17 mouse cellular contexts compared by ENCODE assay signal in genomic region chr17:85611521-85612515, GRCm38 (mm10). TPM values are rescaled to one million over a fixed set of nuclear protein-coding genes. Genes with fewer than 3 reads are reported as not detected.
DNase-seq lines count a peak whose midpoint lies in the region; ATAC-seq lines count a peak whose summit lies in the region.
"Had no signal": no experiment of that assay in that cellular context is flagged by ENCODE, and none has a peak within 500 bp of the region (broad histone marks: within the 10 kb centered on the region; RNA-seq: fewer than 3 reads in every experiment).

No protein-coding gene starts in this region.

- peaks cover 94% of the 10 kb centered on the region for H3K27me3 ChIP-seq in hindbrain, embryonic 11.5 days (ENCODE audit: control insufficient read depth, insufficient read depth, low read length)
- peaks cover 97% of the 10 kb centered on the region for H3K27me3 ChIP-seq in hindbrain, embryonic 14.5 days (ENCODE audit: control insufficient read depth, insufficient read depth, low read length)
- H3K27me3 ChIP-seq in forebrain, embryonic 11.5 days (ENCODE audit: control insufficient read depth, insufficient read depth, low read length), result peaks cover 84% of the 10 kb centered on the region
- peaks cover 95% of the 10 kb centered on the region for H3K27me3 ChIP-seq in midbrain, embryonic 11.5 days (ENCODE audit: control insufficient read depth, insufficient read depth, low read length)

- H3K4me2 ChIP-seq in hindbrain, embryonic 11.5 days (replicated peaks; ENCODE audit: low read depth, low read length), result no peak overlapping the region
- no peak overlapping the region for H3K4me2 ChIP-seq in hindbrain, embryonic 14.5 days (replicated peaks)
- peak overlapping the region; percentile 71 for H3K4me2 ChIP-seq in forebrain, embryonic 11.5 days (ENCODE audit: low read depth, low read length, severe bottlenecking)
- no peak overlapping the region; the same call in 1 of the 2 replicates for H3K4me2 ChIP-seq in midbrain, embryonic 11.5 days
- H3K4me2 ChIP-seq: hindbrain, embryonic 15.5 days; lung, embryonic 14.5 days had no signal

- DNase-seq in hindbrain, embryonic 11.5 days (ENCODE audit: low spot score), result peak; percentile 47
- DNase-seq in hindbrain, embryonic 14.5 days (ENCODE audit: low spot score), result no peak
- DNase-seq in forebrain, embryonic 11.5 days (ENCODE audit: low spot score), result peak; percentile 55
- peak; percentile 91 for DNase-seq in midbrain, embryonic 11.5 days (ENCODE audit: low spot score, missing footprints)
- no peak for DNase-seq in testis, postnatal 14 days (ENCODE audit: low spot score)
- no peak for DNase-seq in right cerebral cortex, postnatal 4 days
- DNase-seq: cerebellum, adult 11-12 months; heart, adult 18-20 months; kidney, adult 2 months; lung, embryonic 14.5 days; right cerebral cortex, postnatal 25 days; thymus, adult 18-20 months had no signal

- no peak overlapping the region for H3K9ac ChIP-seq in hindbrain, embryonic 11.5 days (ENCODE audit: low read depth, low read length)
- H3K9ac ChIP-seq in hindbrain, embryonic 14.5 days, result no peak overlapping the region
- H3K9ac ChIP-seq in forebrain, embryonic 11.5 days (ENCODE audit: low read length), result peak overlapping the region; percentile 3; the same call in 1 of the 2 replicates
- no peak overlapping the region for H3K9ac ChIP-seq in midbrain, embryonic 11.5 days (ENCODE audit: low read length)
- H3K9ac ChIP-seq: hindbrain, embryonic 15.5 days; lung, embryonic 14.5 days had no signal

- no peak for ATAC-seq in hindbrain, embryonic 11.5 days (ENCODE audit: low FRiP score)
- ATAC-seq in hindbrain, embryonic 14.5 days (ENCODE audit: low FRiP score), result no peak
- ATAC-seq in forebrain, embryonic 11.5 days (replicated peaks; ENCODE audit: low FRiP score), result no peak
- ATAC-seq in midbrain, embryonic 11.5 days (ENCODE audit: low FRiP score), result no peak
- ATAC-seq in CD4-positive, CD25-positive, alpha-beta regulatory T cell, adult 4 months, result no peak

- no peaks in the 10 kb centered on the region for H3K4me1 ChIP-seq in hindbrain, embryonic 11.5 days (replicated peaks; ENCODE audit: control insufficient read depth, insufficient read depth, low read length)
- H3K4me1 ChIP-seq in hindbrain, embryonic 14.5 days (replicated peaks; ENCODE audit: control insufficient read depth, insufficient read depth, low read length), result 0 out of 2 replicates have a peak, but pooled peaks cover 3% of the 10 kb centered on the region
- peaks cover 27% of the 10 kb centered on the region for H3K4me1 ChIP-seq in forebrain, embryonic 11.5 days (replicated peaks; ENCODE audit: control insufficient read depth, insufficient read depth, low read length)
- H3K4me1 ChIP-seq in midbrain, embryonic 11.5 days (ENCODE audit: control insufficient read depth, insufficient read depth, low read length), result peaks cover 17% of the 10 kb centered on the region

- no peaks in the 10 kb centered on the region for H3K9me3 ChIP-seq in hindbrain, embryonic 11.5 days (ENCODE audit: control insufficient read depth, low read length)
- H3K9me3 ChIP-seq in hindbrain, embryonic 14.5 days (ENCODE audit: control insufficient read depth, low read length), result no peaks in the 10 kb centered on the region
- no peaks in the 10 kb centered on the region for H3K9me3 ChIP-seq in forebrain, embryonic 11.5 days (ENCODE audit: control insufficient read depth, low read length)
- no peaks in the 10 kb centered on the region for H3K9me3 ChIP-seq in midbrain, embryonic 11.5 days (ENCODE audit: control insufficient read depth, low read length)
- H3K9me3 ChIP-seq: hindbrain, embryonic 15.5 days had no signal

- no peak overlapping the region for H3K27ac ChIP-seq in hindbrain, embryonic 11.5 days (ENCODE audit: low read depth, low read length)
- no peak overlapping the region for H3K27ac ChIP-seq in hindbrain, embryonic 14.5 days
- H3K27ac ChIP-seq in forebrain, embryonic 11.5 days (ENCODE audit: low read depth, low read length), result no peak overlapping the region
- H3K27ac ChIP-seq in midbrain, embryonic 11.5 days (ENCODE audit: low read depth, low read length), result no peak overlapping the region
- H3K27ac ChIP-seq: hindbrain, embryonic 15.5 days; macrophage had no signal

- 1% methylated on average over 19 of the region's 19 CpGs for WGBS in hindbrain, embryonic 11.5 days
- WGBS in hindbrain, embryonic 14.5 days, result 4% methylated on average over 19 of the region's 19 CpGs
- WGBS in forebrain, embryonic 11.5 days, result 30% methylated on average over 19 of the region's 19 CpGs
- 8% methylated on average over 19 of the region's 19 CpGs for WGBS in midbrain, embryonic 11.5 days

- H3K36me3 ChIP-seq in hindbrain, embryonic 11.5 days (ENCODE audit: control insufficient read depth, insufficient read depth, low read length), result no peaks in the 10 kb centered on the region
- H3K36me3 ChIP-seq in hindbrain, embryonic 14.5 days (replicated peaks; ENCODE audit: control insufficient read depth, insufficient read depth), result no peaks in the 10 kb centered on the region
- H3K36me3 ChIP-seq in forebrain, embryonic 11.5 days (ENCODE audit: control insufficient read depth, insufficient read depth, low read length), result no peaks in the 10 kb centered on the region
- H3K36me3 ChIP-seq in midbrain, embryonic 11.5 days (ENCODE audit: control insufficient read depth, insufficient read depth, low read length), result no peaks in the 10 kb centered on the region
- H3K36me3 ChIP-seq: hindbrain, embryonic 15.5 days had no signal

- no peak overlapping the region for H3K4me3 ChIP-seq in hindbrain, embryonic 11.5 days (ENCODE audit: low read depth, low read length)
- H3K4me3 ChIP-seq in hindbrain, embryonic 14.5 days (replicated peaks; ENCODE audit: low read length), result no peak overlapping the region
- H3K4me3 ChIP-seq in forebrain, embryonic 11.5 days (ENCODE audit: low read depth, low read length), result peak overlapping the region; percentile 46; the same call in 1 of the 2 replicates
- H3K4me3 ChIP-seq in midbrain, embryonic 11.5 days (ENCODE audit: low read depth, low read length), result no peak overlapping the region
- H3K4me3 ChIP-seq: hindbrain, embryonic 15.5 days had no signal

RNA-seq across cellular contexts. Expression of gene Six3, which starts 1.6 kb away (rescaled TPM):
- 0.09 and 0.18 TPM in 2 replicates for polyA plus RNA-seq in hindbrain, embryonic 11.5 days (2014; fragmentation: Nextera tagmentation; extraction: Ambion mirVana)
- 0.52 TPM in 1 of 2 replicates, not detected in the other for polyA plus RNA-seq in hindbrain, embryonic 14.5 days (2014; fragmentation: Nextera tagmentation; extraction: Ambion mirVana)
- polyA plus RNA-seq in forebrain, embryonic 11.5 days (2014; fragmentation: Nextera tagmentation; extraction: Ambion mirVana), result 17.1 and 17.5 TPM in 2 replicates
- polyA plus RNA-seq in midbrain, embryonic 11.5 days (2014; fragmentation: Nextera tagmentation; extraction: Ambion mirVana), result 6.7 and 10.7 TPM in 2 replicates
- polyA plus RNA-seq in CD4-positive, CD25-positive, alpha-beta regulatory T cell, adult 4 months (2017; shearing (Covaris generic)), result under 1 TPM in 1 of 2 experiments, not detected in 1; 0.26 TPM
- polyA plus RNA-seq: heart, embryonic 16.5 days; kidney, adult 2 months; liver, adult 2 months; lung, embryonic 14.5 days; macrophage had no signal

Comparison
In these comparisons a context has a peak if more than half of its experiments do, and no peak if none do; other contexts are left out.
1. DNase-seq: peak in hindbrain, embryonic 11.5 days (single experiment), forebrain, embryonic 11.5 days (single experiment) and midbrain, embryonic 11.5 days (single experiment); none in hindbrain, embryonic 14.5 days (single experiment), testis, postnatal 14 days (single experiment) and right cerebral cortex, postnatal 4 days (single experiment).